Mouse (Mus musculus) left cerebral cortex, postnatal 10 days (tissue): ENCODE data around the gene Akr1c14. TPM values are rescaled to one million over a fixed set of nuclear protein-coding genes. Genes with fewer than 3 reads are reported as not detected.
"Not testable (repeated sequence)": the region's sequence is repeated elsewhere in the genome, so short reads cannot be mapped to it uniquely, and the experiment has no call there.

Source experiments
- DNase-seq, 2 experiments: peaks; one replicate each; pipeline ENCODE4 v3.0.0; 2021 to 2022; ENCODE audit warnings: low spot score in 2 of 2, mixed read lengths in 1 of 2; ENCODE audit errors: extremely low spot score in 1 of 2
- intact Hi-C: fragments of 180-260 bp; cut with DNase I; formaldehyde crosslinking; loops from one replicate; pipeline ENCODE4 v1.15.1; 2025
- total RNA-seq, 2 experiments: library from RNA; stranded (reverse); gene quantifications; 2 replicates each; pipeline ENCODE4 v1.2.3; 2021

Akr1c14 gene
- 1 to 10 TPM; 1.1 to 1.7 TPM for total RNA-seq

DNA sequence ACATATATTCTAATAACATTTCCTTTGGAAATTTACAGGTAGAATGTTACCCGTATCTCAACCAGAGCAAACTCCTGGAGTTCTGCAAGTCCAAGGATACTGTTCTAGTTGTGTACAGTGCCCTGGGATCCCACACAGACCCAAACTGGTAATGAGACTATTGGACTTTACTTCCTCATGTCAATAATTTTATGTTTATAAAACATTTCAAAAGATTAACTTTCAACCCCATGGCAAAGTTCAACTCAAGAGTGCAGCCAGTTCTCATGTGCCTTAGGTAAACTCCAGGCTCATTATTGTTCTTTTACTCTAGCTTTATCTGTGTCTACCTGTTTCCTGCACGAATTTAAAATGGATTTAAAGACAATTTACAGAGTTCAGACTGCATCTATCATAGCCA, at the start of gene Akr1c14:
TSS of gene Akr1c14 (plus strand) at position 293 of the 400 bp plus-strand sequence.
- intact Hi-C loops: no loop called here
- no peak for DNase-seq

DNA sequence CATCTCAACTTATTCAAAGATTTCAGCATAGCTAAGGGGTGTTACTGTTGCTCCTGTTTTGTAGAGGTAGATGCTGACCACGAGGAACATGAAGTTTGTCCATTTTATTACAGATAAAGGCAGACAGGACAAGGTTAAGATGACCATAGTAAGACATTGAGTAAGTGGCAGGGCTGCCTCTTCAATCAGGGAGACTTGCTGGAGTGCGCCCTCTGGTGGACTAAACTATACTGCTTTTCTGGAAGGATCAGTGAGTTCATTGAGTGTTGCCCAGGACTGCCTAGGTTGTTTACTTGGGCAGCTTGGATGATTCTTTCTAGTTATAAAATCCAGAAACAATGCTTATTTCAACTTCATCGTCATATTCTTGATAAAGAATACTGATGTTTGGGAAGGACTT, 47.1 kb upstream of the Akr1c14 start:
- intact Hi-C loops: loop anchor here (5.0 kb wide), 2 partner anchors 104 to 334 kb away; no protein-coding TSS in a partner anchor
- peak; percentile 60 to 69 for DNase-seq

DNA sequence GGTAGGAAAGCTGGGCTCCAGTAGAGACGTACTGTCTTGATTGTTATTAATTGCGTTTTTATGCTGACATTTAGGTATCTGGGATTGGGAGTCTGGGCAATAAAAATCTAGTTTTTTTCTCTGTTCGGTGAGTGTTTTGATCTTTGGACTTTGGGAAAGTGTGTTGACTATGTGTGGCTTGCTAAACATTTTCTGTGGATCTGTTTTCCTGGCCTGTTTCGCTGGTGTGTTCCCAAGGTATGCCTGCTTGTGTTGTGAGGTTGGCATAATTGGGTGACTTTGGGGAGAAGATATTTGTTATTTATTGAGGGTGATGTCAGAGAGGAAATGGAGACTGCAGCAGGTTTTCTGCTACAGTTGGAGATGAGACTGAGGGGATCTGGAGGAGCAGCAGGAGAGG, 38.0 kb upstream of the Akr1c14 start:
- intact Hi-C loops: loop anchor here (5.0 kb wide), 1 partner anchor 272 kb away; no protein-coding TSS in a partner anchor
- no peak for DNase-seq

DNA sequence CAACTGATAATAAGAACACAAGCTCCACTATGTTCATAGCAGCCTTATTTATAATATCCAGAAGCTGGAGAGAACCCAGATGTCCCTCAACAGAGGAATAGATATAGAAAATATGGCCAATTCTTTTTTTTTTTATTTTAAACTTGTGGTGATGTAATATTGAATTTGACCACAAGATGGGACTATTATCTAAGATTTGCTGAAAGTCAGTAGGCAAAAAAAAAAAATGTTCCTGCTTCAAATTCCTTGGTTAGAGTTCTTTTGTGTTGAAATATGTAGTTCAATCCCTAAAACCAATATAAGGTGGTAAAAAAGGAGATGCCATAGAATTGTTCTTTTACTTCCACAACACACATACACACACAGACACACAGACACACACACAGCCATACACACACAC, 35.0 kb upstream of the Akr1c14 start:
- intact Hi-C loops: loop anchor here (2.0 to 5.0 kb wide), 2 partner anchors 268 to 597 kb away; no protein-coding TSS in a partner anchor
- DNase-seq: no peak

DNA sequence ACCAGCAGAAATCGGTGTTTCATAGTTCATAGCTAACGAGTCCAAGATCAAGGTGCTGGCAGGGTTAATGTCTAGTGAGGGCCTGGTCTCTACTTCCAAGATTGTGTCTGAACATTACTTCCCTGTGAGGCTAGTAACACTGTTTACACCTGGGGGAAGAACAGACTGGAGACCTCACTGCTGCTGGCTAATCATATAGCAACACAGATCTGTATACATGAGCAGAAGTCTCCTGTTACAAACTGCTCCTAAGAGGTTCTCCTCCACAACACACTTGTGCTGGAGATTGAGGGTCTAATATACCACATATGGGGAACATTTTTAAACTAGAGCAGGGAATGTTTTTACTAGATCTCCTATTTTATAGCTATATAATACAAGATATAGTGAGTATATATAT, 18.9 kb upstream of the Akr1c14 start:
- intact Hi-C loops: no loop called here
- no peak for DNase-seq

DNA sequence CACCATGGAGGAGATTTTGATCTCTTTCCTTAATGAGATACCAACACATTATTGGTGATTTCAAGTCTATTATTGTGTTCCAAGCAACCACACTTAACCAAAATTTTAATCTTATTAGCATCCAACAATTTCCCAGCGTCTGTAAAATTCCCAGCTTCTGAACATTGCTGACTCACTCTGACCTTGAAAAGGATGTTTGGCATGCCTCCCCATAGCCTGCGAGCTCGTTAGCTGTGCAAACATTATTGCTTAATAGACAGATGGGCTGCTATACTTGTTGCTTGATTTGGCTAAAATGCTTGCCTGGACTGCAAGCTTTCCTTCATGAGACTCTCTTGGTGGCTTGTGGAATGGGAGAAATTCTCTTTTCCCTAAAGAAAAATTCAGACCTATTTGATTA, 16.3 kb upstream of the Akr1c14 start:
- no peak for DNase-seq

DNA sequence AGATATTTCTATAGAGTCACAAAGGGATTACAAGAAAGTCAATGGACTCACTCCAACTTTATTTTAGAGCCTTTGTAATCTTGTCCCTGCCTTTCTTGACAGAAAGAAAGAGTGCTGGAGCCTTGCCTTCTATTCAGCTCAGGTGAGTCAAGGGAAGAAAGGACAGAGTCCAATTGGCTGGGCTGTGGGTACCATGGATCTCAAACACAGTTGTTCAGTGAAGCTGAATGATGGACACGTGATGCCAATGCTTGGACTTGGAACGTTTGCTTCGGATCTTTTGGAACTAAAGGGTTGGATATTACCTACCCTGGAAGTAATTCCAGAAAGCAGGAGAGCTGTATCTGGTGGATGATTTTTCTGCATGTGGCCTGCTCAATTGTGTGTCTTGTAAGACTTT, 13.8 kb upstream of the Akr1c14 start:
- intact Hi-C loops: no loop called here
- DNase-seq: no peak

More for the DNA sequence above, 16.3 kb upstream of the Akr1c14 start:
- intact Hi-C loops: no loop called here

DNA sequence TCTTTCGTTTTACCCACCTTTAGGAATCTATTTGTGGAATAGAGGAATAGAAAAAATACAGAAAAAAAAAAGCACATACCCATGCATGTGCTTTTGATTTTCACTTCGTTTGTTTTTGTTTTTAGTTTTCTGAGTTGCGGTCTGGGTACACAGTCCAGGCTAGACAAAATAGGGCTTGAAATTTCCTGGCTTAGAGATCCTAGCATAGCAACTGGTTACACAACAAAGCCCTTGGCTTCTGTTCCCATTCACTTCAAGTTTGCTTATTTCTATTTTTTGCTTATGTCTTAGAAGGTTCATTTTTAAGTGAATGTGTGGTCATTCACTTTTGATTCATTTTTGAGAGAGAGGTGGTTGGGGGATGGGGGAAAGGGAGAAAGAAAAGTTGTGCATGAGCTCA, 2.7 kb upstream of the Akr1c14 start:
- DNase-seq: no peak
- intact Hi-C loops: no loop called here

DNA sequence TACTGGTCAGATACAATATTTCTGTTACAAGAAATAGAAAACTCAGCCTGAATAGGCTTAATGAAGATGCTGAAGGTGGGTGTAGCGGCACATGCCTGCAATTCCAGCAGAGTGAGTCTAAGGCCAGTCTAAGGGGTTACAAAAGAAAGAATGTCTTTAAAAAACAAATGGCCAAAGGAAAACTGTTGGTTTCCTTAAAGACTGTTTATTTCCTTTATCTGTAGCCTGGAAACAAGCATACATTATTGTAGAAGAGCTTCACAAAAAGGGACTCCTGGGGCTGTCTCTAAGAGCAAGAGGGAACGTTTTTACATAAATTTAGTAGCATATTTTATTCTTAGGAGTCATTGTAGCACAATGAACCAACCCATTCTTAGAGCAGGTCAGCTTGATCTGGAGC, 2.0 kb upstream of the Akr1c14 start:
- intact Hi-C loops: no loop called here
- no peak for DNase-seq

DNA sequence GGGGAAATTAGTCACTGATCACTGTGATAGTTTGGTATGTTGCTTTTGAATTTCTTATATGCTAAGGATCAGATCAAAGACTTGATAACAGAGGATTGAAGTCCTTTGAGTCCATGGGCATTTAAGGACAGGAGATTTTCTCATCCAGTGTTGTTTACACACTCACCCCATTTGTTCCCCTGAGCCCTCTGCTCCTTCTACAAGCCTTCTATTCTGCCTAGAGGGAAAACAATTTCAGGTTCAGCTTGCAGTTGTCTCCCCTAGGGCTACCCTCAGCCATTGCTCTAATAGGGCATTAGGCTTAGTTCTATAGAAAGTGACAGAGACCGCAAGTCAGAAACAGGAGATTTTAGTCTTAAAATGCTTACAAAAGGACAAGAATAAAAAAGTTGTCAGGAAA, 585 bp upstream of the Akr1c14 start:
- intact Hi-C loops: no loop called here
- DNase-seq: no peak

DNA sequence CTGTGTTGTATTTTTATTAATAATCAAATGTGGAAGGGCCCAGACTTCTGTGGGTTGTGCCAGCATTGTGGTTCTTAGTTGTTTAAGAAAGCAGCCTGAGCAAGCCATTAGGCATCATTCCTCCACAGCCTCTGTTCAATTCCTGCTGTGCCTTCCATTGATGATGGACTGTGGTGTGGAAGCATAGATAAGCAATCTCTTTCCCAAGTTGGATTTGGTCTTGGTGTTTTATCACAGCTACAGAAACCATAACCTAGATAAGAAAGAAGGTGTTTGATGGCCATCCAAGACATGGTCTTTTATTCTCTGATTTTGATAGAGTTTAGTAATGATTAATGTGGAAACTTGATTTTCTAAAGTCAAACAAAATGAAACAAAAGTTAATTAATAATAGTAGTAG, 844 bp downstream of the Akr1c14 start:
- intact Hi-C loops: no loop called here

DNA sequence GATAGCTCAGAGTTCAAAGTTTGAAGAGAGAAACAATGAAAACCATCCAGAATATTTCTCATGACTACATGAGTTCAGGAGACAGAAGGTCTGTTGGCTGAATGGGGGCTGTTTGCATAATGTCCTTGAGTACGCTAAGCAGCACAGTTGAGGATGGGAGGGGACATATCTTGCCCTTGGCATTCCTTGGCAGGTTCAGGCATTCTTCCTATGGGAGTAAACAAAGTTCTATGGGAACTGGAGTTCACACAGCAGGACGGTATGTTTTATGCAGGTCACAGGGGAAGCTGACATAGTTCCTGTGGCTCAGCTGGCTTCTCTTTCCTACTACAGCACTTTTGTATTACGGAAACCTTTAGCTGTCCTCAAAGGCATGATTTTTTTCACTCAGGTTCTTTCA, 6.6 kb downstream of the Akr1c14 start:
- intact Hi-C loops: no loop called here

More for the DNA sequence above, 844 bp downstream of the Akr1c14 start:
- DNase-seq: no peak

DNA sequence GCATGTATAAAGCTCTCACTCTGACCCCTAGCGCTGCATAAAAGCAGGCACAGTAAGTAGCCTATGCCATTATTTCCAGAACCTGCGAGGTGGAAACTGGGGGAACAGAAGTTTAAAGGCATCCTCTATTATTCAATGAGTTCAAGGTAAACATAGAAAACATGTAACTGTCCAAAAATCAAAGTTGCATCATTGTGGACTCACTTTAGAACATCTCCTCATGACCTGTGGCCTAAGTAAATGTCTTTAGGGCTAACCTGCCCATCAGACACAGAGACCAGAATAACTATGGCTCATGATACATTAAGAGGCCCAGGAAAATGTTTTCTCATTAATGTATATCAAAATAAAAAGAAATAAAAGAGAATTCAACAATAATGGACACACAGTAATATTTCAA, 7.4 kb downstream of the Akr1c14 start:
- no peak for DNase-seq
- intact Hi-C loops: no loop called here

More for the DNA sequence above, 6.6 kb downstream of the Akr1c14 start:
- peak in 1 of 2 experiments; percentile 27 for DNase-seq

DNA sequence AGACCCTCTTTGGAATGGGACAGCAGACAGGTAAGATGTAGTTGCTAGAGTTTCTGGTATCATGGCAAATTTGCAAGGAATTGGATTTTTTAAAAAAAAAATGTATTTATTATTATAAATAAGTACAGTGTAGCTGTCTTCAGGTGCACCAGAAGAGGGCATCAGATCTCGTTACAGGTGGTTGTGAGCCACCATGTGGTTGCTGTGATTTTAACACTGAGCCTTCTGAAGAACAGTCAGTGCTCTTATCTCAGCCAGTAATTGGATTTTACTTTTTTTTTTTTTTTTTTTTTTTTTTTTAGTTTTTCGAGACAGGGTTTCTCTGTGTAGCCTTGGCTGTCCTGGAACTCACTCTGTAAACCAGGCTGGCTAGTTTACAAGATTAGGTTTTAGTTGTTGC, 9.4 kb downstream of the Akr1c14 start:
- DNase-seq, intact Hi-C loops: not testable (repeated sequence)

DNA sequence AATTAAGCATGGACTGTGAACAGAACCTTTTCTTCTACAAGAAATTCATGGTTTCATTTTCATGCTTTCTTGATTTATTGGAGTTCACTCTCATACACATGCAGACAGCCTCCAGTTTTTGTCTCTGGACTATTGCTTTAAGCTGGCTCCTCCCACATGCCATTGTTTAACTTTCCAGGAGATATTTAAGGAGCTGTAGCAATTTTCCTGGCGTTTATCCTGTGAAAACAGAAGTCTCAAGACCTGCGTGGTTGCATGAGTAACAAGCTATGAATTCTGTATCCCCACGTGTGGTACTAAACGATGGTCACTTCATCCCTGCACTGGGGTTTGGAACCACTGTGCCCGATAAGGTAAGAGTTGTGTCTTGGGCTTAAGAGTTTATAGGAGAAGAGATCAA, 10.6 kb downstream of the Akr1c14 start:
- intact Hi-C loops: no loop called here
- no peak for DNase-seq

DNA sequence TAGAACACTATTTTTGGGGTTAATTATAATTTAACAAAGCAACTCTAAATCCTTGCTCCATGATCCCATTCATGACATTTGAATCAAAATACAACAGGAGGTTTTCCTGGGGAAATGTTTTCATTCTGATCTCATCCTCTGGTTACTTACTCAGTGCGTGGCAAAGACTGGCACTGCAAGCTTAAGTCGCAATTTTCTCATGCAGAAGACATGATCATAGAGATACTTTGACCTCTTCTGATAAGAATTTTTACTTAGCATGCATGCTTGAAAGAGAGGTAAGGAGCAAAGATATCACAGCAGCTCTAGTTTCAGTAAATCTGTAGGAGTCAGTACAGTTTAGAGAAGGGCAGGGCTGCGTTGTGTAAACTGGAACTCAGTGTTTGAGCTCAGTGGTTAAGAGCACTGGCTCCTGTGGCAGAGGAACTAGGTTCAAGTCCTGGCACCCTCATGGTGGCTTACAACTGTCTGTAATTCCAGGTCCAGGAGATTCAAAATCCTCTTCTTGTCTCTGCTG, 11.5 kb downstream of the Akr1c14 start:
- intact Hi-C loops: no loop called here
- DNase-seq: no peak

DNA sequence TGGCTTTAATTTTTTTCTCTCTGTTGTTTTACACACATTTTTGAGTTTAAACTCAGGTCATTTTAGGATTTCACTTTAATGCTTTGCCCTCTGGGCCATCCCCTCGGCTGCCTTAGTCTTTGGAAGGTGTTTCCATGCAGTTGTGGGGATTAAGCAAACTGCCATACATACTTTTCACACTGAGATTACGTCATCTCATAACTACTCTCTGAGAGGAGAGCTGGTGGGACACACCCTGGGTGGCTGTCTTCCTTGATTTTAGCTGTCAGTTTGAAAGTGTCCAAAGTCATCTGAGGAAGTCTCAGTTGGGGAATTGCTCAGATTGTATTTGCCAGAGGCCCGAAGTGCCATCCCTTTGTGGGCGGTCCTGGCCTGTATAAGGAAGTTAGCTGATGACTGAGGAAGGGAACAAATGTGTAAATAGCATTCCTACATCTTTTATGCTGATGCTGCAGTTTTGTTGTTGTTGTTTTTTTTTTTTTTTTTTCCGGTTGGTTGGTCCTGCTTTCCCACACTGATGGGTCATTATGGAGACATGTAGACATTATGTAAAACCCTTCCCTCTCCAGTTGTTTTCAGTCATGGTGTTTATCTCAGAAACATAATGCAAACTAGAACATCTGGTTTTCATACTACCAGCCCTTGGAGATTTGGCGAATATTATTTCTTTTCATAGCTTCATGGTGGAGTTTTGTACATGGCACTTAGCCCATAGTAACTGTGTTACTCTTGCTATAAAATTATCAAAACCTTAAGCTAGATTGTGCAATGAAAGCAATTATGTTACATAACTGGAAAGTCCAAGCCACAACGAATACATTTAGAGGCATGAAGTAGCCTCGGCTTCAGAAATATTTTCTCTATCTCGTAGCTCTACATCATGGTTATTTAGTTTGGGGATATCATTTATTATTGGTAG, 28.0 kb downstream of the Akr1c14 start:
- intact Hi-C loops: no loop called here
- DNase-seq: no peak

DNA sequence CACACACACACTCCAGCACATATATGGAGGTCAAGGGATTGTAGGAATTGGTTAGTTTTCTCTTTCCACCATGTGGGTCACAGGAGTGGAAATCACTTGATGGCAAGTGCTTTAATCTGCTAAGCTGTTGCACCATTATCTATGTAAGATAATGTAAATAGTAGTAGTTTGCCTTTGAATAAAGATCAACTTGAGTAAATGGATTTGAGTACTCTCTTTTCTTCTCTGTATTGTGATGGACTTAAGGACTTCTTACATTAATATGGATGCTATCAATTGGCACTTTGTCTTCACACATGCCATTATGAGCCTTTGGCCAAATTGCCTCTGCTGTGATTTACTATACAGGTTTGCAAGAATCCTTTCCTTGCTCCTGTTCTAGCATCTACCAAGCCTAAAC, 31.1 kb downstream of the Akr1c14 start:
- intact Hi-C loops: no loop called here
- no peak for DNase-seq

DNA sequence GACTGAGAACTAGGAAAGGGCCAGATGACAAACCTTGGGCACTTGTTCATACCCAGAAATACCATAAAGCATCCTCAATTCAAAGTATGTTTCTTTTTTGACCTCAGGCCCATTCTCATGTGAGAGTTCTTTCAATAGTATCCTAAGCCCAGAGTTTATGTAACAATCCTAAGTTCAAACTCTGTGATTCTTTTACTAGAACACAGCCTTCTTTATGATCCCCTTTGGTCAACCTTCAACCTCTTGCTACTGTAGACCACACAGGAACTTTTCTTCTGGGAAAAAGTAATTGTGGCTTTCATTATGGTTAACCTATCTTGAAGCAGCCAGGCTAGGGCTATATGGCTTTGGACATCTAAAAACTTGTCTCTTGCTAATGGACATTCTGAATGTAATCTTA, 52.9 kb downstream of the Akr1c14 start:
- no peak for DNase-seq
- intact Hi-C loops: no loop called here

DNA sequence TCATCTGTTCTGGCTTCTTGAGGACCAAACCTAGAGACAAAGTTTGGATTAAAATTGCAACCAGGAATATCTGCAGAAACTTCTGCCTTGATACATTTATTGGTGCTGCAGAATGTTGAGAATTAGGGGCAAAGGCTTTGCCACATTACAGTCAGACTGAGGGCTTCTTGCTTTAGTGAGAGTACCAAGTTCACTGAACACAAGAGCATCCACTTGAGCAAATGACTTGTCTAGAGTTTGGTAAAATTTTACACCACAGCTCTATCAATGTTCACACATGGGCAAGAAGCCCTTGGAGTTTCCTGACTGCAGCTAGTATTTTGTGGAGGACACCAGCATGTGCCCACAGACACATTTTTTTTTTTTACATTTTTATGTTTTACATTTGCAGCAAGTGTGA, 53.9 kb downstream of the Akr1c14 start:
- intact Hi-C loops: no loop called here
- DNase-seq: no peak
